Mouse (Mus musculus): ENCODE data around the gene Fam241b.

The Fam241b gene

DNA sequence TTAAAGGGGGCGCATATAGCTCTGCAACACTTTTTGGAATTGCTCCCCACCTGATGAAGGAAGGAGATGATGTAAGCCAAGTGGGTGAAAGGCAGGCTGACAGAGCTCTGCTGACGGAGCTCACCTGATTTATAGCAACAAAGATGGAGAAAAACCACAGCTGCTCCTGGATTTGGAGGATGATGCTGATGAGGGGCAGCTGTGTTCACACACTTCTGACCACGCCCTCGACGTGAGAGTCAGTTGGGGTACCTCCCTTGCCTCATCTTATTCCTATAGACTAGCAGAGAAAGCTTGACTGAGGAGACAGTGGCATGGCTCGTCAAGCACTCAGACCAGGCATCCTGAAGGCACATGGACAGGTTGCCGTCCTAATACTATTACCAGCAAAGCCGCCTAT lies at the start of gene Fam241b:
TSS of gene Fam241b (minus strand) at position 101 of the 400 bp plus-strand sequence.
- no peak for DNase-seq

DNA sequence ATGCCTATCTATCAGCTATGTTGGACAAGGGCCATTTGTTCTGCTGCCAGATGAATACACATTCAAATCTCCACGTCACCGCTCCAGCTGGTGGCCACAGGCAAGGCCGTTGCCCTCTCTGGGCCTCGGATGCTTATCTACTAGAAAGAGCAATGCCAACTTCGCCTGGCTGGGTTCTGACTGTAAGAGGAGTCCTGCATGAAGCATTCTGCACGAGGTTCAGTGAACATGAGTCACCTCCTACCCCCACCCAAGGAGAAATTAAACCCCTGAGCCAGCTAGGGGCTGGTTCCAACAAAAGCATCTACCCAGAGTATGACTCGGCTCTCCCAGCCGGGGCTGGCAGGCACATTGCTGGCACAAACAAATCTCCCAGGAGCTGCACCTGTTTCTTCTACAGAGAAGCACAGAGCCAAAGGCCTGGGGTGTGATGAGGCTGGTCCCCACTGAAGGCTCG lies 49.0 kb upstream of the Fam241b start:
- peak; percentile 86 for DNase-seq

DNA sequence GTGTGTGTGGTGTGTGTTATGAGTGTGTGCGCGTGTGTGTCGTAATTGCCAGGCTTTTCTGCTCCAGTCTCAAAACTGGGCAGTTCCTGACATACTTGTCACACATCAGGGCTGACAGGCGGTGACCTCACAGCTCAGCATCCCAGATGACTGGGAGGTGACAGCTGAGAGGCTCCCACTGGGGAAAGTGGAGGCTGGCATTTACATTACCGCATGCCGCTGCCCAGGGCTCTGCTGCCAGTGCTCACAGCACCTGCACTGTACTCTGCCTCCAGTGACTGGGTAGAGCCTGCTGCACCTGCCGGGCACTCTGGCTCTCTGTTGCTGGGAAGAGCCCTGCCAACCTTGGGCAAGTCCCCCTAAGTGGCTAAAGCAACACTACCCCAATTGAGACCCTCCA lies 47.1 kb upstream of the Fam241b start:
- DNase-seq, result no peak

DNA sequence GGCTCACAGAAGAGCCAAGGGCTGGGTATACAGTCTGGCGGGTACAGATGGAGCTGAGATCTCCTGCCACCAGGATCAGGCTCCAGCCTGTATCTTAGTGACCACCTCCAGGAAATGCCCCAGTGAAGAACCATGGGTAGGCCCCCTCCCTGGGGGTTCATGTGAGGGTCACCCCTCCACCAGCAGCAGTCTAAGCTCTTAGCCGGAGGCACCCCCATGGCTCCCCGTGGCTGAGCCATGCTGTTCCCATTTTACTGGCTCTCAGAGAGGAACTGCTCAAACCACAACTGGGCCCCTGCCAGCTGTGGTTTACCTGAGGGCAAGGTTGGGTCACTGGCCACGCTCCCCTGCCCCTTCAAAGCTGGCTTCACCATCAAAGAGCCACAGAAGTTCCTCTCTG lies 46.2 kb upstream of the Fam241b start:
- DNase-seq, result no peak

DNA sequence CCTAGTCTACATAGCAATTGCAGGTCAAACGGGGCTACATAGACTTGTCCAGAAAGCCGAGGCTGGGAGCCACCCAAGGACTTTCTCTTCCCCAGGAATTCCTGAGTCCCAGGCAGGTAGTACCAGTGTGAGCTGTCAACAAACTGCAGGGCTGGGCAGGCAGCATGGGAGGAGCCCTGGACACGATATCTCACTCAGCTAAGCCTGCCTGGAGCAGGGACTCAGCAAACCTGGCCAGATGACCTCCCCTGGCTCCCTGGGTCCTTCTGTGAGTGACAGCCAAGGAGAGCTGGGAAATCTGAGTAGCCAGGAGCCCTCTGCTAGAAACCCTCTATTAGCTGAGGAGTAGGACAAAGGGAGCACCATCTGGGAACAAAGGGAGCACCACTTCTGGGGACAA lies 45.6 kb upstream of the Fam241b start:
- no peak for DNase-seq

DNA sequence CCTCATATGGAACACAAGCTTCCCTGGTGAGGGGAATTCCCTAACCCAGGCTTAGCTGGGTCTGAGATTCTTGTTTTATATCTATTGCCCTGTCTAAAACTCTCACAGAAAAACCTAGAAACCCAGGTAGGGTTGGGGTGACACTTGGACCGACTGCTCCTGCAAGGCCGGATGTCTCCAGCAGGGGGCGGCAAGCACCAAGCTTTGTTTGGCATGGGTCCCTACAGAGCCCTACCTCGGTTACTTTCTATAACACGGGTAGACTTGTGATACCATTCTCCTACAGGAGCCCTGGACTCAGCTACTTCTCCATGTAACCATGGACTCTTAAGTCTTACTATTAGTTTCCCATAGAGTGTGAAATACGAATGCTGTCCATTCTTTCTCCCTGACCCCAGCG lies 43.2 kb upstream of the Fam241b start:
- peak; percentile 88 to 91 for DNase-seq

DNA sequence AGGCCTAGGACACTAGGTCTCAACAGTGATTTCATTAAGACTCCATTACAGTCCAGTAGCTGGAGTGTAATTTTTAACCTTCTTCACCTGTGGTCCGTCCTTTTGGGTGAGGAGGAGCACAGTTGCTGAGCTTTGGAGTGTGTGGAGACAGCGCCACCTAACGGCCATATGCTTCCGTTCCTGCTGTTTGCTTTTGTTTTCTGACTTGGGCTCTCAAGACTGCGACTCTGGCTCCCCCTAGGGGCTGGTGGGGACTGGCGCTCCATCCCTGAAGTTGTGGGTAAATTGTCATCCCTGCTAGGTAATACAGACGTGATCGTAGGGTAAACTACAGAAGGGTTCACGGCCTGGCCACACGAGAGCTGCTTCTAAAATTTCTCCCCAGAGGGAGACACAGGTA lies 39.3 kb upstream of the Fam241b start:
- peak; percentile 99 to 100 for DNase-seq

DNA sequence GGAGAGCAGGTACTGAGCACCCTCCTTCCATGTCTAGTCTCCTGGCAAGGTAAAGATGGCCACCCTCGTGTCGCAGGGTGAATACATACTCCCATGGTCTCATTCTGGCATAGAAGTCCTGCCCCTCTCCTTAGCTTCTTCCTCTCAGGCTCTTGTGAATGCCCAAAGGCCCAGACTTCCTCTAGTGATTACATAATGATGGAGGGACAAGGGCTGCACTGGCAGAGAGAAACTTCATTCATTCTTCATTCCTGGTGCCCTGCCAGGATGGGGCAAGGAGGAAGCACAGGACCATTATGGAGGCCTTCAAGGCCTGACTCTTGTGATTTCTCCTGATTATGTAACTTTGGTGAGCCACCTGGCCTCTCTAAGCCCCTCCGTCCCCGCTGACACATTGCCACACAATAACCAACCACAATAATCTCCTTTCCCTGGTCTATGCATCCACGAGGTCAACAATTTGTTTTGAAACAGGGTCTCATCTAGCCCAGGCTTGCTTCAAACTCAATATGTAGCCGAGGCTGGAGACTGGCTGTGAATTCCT lies 38.8 kb upstream of the Fam241b start:
- DNase-seq, result peak in 1 of 2 experiments; percentile 30

DNA sequence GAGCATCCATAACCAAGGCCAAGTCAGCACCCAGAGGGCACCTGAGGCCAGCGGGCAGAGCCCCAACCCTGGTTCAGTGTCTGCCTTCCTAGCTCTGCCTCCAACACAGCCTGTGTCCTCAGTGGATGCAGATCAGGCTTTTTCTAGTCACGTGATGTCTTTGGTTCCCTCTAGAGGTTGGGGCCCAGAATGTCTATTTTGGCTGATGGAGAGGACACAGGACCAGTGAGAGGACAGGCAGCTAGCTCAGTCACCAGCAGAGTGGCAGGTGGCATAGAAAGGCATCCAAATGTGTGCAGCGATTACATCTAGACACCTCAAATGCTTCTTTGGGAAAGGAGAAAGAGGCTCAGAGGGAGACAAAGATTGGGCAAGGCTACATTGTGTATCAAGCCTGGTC lies 38.0 kb upstream of the Fam241b start:
- peak; percentile 55 to 57 for DNase-seq

DNA sequence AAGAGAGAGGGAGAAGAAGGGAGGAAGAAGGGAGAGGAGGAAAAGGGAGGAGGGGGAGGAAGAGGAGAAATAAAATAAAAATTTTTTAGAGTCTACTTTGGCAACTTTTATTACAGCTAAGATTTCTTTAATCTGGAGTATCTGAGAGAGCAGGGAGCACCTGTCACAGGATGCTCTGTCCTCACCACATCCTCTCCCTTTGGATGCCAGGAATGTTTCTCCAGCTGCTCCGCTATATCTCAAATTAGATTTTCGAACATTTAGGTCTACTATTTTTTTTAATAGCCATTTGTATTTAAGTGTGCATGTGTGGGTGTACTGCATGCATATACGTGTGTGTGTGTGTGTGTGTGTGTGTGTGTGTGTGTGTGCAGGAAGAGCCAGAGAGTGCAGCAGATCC lies 36.2 kb upstream of the Fam241b start:
- no peak for DNase-seq

DNA sequence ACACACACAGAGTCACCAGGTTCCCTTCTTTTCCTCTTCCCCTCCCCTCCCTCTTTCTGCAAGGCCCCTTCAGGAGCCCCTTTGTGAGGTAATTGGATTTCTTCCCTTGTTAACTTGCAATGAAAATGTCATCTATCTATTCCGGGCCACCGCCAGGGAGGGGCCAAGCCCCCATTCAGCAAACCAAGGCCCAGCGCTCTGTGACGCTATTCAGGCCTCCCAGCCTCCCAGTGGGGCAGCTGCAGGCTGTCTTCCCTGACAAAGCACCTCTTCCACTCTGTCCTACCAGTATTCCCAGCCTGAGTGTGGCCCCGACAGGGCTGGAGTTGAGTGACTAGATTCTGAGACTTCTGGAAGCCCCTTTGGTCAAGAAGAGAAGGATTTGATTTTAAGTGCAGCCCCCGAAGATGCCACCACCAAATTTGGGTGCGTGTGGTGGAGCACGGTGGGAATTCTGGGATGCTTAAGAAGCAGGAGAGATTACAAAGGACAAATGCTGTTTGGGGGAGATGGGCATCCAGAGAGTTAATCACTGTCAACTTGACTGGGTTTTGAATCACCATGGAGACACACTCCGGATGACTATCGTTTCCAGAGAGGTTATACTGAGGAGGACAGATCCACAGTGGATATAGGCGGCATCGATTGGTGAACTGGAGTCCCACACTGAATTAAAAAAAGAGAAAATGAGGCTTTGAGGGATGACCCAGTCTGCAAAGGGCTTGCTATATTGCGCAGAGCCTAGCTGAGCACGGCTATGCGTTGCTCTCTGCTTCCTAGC lies 31.0 kb upstream of the Fam241b start:
- DNase-seq, result no peak

DNA sequence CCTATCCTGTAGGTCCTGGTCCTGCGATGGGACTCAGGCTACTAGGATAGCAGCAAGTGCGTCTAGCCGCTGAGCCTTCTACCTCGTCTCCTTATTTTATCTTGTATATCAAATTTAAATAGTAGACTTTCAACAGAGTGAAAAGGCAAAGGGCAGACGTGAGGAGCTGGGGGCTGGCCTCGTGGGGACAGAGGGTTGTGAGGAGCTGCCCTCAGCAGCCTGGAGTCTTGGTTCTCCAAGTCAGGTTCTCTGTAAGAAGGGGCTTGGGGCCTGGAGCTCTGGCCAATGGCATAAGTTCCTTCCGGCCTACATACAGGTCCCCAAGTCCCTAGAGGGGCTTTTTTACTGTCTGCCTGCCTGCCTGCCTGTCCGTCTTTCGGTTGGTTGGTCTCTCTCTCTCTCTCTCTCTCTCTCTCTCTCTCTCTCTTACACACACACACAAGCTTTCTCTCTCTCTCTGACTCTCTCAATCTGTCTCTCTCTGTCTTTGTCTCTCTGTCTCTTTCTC lies 30.3 kb upstream of the Fam241b start:
- DNase-seq, result no peak

DNA sequence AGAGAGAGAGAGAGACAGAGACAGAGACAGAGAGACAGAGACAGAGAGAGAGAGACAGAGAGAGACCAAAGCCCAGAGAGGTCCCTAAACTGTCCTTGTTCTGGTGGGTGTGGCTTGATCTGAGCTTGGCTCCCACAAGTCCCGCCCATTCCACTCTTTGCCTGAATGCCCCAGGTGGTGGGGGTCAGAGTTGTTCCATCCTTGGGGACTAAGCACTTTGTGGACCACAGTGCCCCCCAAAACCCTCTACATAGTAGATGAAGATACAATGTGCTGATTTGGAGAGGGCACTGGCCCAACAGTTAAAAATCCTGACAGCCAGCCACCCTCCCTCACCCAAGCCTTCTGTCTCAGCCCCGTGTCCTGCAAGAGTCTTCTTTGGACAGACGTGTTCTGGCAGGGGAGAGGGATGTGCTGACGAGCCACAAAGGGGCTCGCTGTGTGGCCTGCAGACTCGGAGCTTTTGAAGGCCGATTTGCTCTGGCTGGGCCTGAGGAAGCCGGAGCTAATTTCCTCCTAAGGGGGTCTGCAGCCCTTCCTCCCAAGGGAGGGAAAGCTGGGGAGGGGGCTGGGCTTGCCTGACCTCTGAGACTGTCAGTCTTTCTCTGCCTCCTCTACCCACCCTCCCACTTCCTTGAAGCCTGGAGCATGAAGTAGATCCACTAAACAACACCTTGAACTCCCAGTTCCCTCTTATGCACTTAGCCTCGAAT lies 29.3 kb upstream of the Fam241b start:
- DNase-seq, result no peak

DNA sequence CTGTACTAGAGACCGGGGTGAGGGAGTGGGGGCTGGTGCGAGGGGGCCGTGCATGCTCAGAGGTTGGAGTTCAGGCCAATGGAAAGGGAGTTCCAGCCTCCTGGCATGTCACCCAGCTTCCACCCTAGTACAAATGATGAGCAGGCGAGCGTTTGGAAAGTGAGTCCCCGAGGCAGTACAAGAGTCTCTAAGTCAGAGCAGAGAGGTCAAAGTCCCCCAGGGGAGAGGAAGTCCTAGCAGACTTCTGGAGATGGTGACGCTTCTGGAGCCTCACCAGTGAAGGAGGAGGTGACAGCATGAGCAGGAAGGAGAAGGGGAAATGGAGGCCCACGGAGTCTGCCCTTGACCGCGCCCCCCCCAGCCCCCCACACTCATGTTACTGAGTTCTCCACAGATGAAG lies 18.7 kb upstream of the Fam241b start:
- no peak for DNase-seq

DNA sequence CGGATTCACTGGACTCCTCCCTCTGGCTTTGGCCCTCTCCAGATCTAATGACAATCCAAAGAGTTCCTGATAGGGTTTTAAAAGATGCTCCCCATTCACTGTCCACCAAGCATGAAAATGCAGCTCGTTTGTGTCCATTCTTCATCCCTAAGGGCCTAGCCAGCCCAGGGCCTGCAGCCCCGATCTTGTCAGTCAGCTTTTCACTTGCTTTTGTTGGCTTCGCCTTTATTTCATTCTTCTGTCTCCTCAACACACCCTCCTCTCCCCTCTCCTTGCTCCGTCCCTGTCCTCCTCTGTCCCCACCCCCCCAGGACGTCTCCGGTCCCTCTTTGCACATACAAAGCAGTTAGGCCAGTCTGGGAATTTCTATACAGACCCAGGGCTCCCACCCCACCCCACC lies 6.2 kb upstream of the Fam241b start:
- no peak for DNase-seq

DNA sequence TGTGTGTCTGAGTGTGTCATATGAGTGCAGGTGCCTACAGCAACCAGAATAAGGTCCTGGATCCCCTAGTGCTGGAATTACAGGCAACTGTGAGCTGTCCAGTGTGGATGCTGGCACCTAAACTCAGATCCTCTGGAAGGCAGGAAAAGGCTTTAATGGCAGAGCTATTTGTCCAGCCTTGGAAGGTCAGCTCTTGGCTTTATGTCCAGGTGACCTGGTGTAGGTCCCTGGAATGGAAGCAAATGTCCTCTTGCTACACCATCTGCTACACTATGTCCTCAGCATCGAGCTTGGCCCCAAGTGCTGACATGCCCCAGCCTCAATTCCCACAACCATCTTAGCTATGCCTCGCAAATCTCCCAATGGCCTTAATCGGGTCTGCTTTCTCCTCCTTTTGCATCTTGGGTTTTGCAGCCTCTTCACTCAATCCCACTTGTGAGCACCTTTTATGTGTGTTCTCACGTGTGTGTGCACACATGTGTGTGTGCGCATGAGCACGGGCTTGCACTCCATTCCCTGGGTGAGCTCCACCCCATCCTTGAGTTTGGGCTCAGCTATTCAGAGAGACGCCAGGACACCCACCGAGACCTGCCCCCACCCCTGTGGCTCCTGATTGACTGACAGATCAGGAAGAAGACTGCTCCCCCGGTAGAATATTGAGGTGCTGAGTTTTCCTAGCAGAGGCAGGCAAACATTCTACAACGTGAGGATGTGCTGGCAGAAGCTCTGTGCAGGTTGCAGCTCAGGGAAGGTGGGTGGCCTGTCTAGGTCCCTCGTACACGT lies 3.9 kb upstream of the Fam241b start:
- DNase-seq, result peak in 1 of 2 experiments; percentile 9

DNA sequence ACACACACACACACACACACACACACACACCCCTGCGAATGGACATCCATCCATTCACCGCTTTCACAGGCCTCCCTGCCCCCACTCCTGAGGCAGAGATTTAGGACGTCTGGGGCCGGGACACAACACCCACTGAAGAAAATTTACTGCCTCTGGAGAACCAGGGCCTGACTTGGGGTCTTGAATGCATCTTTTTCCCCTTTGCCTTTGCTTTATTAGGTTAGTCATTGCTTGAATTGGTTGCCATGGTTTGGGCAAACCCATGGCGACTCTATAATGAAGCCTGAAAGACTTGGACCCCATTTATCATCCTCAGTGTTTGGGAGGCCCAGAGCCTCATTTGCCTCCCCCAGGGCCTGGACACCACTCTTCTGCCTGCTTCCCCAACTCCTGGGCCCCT lies 2.2 kb upstream of the Fam241b start:
- DNase-seq, result no peak

DNA sequence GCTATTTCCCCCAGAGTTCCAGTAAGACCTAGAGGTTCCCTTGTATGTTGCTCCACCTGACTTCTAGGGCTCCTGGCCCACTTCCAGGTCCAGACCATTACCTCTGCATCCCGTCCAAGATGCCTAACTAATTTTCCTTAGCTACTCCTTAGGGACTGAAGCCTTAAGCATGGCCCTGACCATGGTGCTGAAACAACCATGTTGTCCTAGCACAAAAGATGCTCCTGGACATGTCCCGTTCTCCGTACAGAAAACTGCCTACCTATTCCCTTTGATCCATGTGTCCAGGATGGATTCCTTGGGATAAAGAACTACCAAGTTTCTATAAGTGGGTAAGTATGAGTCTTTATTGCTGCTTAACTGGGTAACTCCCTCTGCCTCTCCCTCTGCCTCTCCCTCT lies 5.7 kb downstream of the Fam241b start:
- DNase-seq, result no peak

DNA sequence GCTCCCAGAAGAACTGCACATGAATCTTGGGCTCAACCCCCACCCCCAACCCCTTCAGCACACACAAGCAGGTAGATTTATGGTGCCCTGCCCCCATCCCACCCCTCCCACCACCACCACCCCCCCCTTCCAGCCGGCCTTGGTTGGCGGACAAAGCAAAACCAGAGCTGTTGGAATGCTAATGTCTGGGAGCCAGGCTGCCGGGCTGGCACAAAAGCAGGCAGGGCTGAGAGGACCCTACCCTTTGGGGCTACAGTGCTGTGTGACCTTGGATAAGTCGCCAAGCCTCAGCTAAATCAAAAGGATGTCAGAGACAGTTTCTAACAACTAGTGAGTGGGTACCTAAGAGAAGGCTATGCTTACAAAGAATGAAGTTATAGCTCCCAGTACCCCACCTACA lies 6.6 kb downstream of the Fam241b start:
- DNase-seq, result no peak

DNA sequence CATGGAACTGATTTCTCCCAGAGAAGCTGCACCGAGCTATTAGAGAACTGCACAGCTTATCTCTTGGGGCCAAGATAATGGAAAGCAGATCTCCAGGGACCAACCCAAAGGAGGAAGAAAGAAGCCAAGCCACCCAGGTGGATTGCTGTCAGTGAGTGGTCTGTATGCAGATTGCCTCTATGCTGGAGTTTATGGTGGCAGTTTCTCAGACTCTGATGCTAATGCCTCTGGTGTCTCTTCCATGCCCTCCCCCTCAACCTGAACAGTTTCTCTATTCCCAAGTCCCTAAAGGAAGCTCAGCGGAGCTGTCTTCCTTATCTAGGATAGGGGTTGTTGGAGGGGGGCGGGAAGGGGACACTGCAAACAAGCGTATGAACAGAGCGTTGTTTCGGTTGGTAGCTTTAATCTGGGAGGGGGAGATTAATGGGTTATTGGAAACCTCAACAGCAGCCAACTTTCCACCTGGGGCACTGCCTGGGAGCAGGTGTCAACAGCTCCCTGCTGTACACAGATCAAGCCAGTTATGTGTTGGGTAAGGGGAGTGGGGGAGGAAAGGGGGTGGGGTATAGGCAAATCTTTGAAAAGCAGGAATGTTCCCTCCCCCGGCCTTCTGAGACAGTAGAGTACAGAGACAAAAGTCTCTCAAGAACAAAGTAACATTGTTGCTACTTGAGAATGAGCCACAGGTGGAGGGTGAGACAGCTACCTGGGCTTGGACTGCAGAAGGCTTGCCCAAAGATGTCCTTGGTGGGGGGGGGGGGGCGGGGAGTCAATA lies 7.8 kb downstream of the Fam241b start:
- DNase-seq, result no peak

DNA sequence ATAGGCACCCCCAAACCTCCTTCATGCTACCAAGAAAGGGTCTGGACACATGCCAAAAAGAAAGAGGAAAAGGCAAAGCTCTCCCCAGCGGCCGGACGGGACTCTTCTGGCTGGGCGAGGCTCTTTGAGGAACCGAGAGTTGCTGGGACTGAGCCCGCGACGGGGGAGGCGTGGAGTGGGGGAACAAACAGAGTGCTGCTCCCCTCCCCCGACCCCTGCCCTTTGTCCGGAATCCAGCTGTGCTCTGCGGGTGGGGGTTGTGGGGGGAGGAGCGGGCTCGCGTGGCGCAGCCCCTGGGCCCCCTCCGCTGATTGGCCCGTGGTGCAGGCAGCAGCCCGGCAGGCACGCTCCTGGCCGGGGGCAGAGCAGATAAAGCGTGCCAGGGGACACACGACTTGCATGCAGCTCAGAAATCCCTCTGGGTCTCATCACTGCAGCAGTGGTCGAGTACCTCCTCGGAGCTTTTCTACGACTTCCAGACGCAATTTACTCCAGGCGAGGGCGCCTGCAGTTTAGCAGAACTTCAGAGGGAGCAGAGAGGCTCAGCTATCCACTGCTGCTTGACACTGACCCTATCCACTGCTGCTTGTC lies 10.9 kb downstream of the Fam241b start, which contains the start of gene Neurog3:
TSS of gene Neurog3 (plus strand) at position 400 of the 591 bp plus-strand sequence.
- no peak for DNase-seq
